Mouse (Mus musculus): ENCODE measurements around the gene Fars2. TPM values are rescaled to one million over a fixed set of nuclear protein-coding genes. Genes with fewer than 3 reads are reported as not detected.

Gene Fars2
- total and polyA plus RNA-seq, 2 experiments from 2014 or later = 54.8 to 78.9 TPM

- no peak overlapping the region for H3K9ac ChIP-seq (replicated peaks; ENCODE audit: low read depth, low read length)
- H3K27ac ChIP-seq (ENCODE audit: low read depth) = no peak overlapping the region
- TF ChIP-seq EP300 (IDR thresholded peaks at IDR 0.05; ENCODE audit: low read depth) (no peak), CTCF (IDR thresholded peaks at IDR 0.05; ENCODE audit: low read depth) (no peak)
- no peaks in the 10 kb centered on the region for H3K36me3 ChIP-seq (replicated peaks; ENCODE audit: control insufficient read depth, insufficient read depth, low read length)
- H3K4me3 ChIP-seq (ENCODE audit: low read depth, low read length) = no peak overlapping the region
- H3K27me3 ChIP-seq (ENCODE audit: control insufficient read depth, insufficient read depth, low read length) = no peaks in the 10 kb centered on the region
- H3K9me3 ChIP-seq (replicated peaks; ENCODE audit: control insufficient read depth, low read length) = no peaks in the 10 kb centered on the region; the same call in 1 of the 2 replicates
- H3K4me2 ChIP-seq (ENCODE audit: low read depth, low read length) = no peak overlapping the region
- no peak for ATAC-seq (ENCODE audit: insufficient read depth, low read depth)
- WGBS = 55% methylated on average over 7 of the region's 7 CpGs
- 0 out of 2 replicates have a peak, but pooled peaks cover 12% of the 10 kb centered on the region for H3K4me1 ChIP-seq (ENCODE audit: control insufficient read depth, insufficient read depth)
- no peak for DNase-seq (ENCODE audit: low spot score)
Measured at GRCm38 (mm10) chr13:36533518-36533917, 416.3 kb downstream of the Fars2 start.

DNA sequence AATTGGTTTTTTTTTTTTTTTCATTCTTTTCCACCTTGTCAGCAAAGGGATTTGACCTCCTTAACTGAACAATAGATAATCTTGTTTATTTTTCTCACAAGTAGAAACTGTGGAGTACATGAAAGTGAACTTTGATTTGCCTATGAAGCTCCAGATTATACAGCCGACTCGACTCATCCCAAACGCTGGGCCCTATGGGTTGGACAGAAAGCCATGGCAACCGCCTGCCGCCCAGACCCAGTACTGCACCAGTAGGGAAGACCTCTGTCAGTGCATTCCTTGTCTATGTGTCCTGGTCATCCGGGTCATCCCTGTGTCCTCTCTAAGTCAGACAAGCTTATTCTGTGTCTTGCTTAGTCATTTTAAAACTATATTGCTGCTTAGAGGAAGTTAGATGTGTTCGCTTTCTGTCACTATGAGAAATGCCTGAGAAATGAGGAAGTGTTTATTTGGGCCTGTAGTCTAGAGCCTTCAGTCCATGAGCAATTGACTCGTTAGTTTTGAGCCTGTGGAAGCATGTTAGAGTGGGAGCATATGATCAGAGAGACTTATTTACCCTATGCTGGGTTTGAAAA, 416.8 kb downstream of the Fars2 start:
- Histone ChIP-seq H3K4me2 (ENCODE audit: low read depth, low read length) (no peak overlapping the region), H3K4me3 (ENCODE audit: low read depth, low read length) (no peak overlapping the region), H3K4me1 (ENCODE audit: control insufficient read depth, insufficient read depth) (0 out of 2 replicates have a peak, but pooled peaks cover 9% of the 10 kb centered on the region), H3K9ac (replicated peaks; ENCODE audit: low read depth, low read length) (no peak overlapping the region), H3K36me3 (replicated peaks; ENCODE audit: control insufficient read depth, insufficient read depth, low read length) (no peaks in the 10 kb centered on the region), H3K9me3 (replicated peaks; ENCODE audit: control insufficient read depth, low read length) (no peaks in the 10 kb centered on the region; the same call in 1 of the 2 replicates), H3K27me3 (ENCODE audit: control insufficient read depth, insufficient read depth, low read length) (no peaks in the 10 kb centered on the region), H3K27ac (ENCODE audit: low read depth) (no peak overlapping the region)
- no peak for TF ChIP-seq EP300 (IDR thresholded peaks at IDR 0.05; ENCODE audit: low read depth)
- no peak for TF ChIP-seq CTCF (IDR thresholded peaks at IDR 0.05; ENCODE audit: low read depth)
- no peak for ATAC-seq (ENCODE audit: insufficient read depth, low read depth)
- 80% methylated on average over 8 of the region's 8 CpGs for WGBS
- DNase-seq (ENCODE audit: low spot score) = no peak

DNA sequence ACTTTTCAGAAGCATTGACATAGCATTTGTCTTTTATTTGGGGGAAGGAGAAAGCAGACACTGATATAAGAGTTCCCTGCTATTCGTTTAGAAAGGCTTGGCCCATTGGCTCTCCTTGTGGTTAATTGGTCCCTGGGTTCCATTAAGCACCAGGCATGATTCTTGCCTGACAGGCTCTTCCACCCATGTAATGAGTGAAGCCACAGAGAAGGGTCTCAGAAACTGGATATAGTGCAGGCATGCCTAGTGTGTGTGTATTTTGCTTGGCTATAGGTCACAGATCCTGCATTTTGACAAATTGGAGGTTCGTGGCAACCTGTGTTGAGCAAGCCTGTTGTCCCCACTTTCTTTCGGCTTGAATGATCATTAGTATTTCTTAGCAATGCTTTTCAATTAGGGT, 420.4 kb downstream of the Fars2 start:
- Histone ChIP-seq H3K9ac (replicated peaks; ENCODE audit: low read depth, low read length) (no peak overlapping the region), H3K27ac (ENCODE audit: low read depth) (no peak overlapping the region), H3K9me3 (replicated peaks; ENCODE audit: control insufficient read depth, low read length) (no peaks in the 10 kb centered on the region), H3K4me1 (ENCODE audit: control insufficient read depth, insufficient read depth) (no peaks in the 10 kb centered on the region), H3K27me3 (ENCODE audit: control insufficient read depth, insufficient read depth, low read length) (no peaks in the 10 kb centered on the region), H3K4me3 (ENCODE audit: low read depth, low read length) (no peak overlapping the region), H3K36me3 (replicated peaks; ENCODE audit: control insufficient read depth, insufficient read depth, low read length) (no peaks in the 10 kb centered on the region), H3K4me2 (ENCODE audit: low read depth, low read length) (no peak overlapping the region)
- TF ChIP-seq CTCF (IDR thresholded peaks at IDR 0.05; ENCODE audit: low read depth) (no peak), EP300 (IDR thresholded peaks at IDR 0.05; ENCODE audit: low read depth) (no peak)
- 83% methylated on average over 3 of the region's 3 CpGs for WGBS
- ATAC-seq (ENCODE audit: insufficient read depth, low read depth) (no peak), DNase-seq (ENCODE audit: low spot score) (no peak)

- H3K9me3 ChIP-seq (replicated peaks; ENCODE audit: control insufficient read depth, low read length) = 0 out of 2 replicates have a peak, but pooled peaks cover 5% of the 10 kb centered on the region
- no peaks in the 10 kb centered on the region for H3K36me3 ChIP-seq (replicated peaks; ENCODE audit: control insufficient read depth, insufficient read depth, low read length)
- H3K4me1 ChIP-seq (ENCODE audit: control insufficient read depth, insufficient read depth) = no peaks in the 10 kb centered on the region
- ATAC-seq (ENCODE audit: insufficient read depth, low read depth) (no peak), DNase-seq (ENCODE audit: low spot score) (no peak)
- H3K27me3 ChIP-seq (ENCODE audit: control insufficient read depth, insufficient read depth, low read length) = no peaks in the 10 kb centered on the region
- no peak overlapping the region for H3K4me3 ChIP-seq (ENCODE audit: low read depth, low read length)
- no peak overlapping the region for H3K4me2 ChIP-seq (ENCODE audit: low read depth, low read length)
- TF ChIP-seq EP300 (IDR thresholded peaks at IDR 0.05; ENCODE audit: low read depth) (no peak), CTCF (IDR thresholded peaks at IDR 0.05; ENCODE audit: low read depth) (no peak)
- no peak overlapping the region for H3K27ac ChIP-seq (ENCODE audit: low read depth)
- H3K9ac ChIP-seq (replicated peaks; ENCODE audit: low read depth, low read length) = no peak overlapping the region
- 63% methylated on average over 2 of the region's 2 CpGs for WGBS
Measured at GRCm38 (mm10) chr13:36538385-36538784, 421.2 kb downstream of the Fars2 start.

GRCm38 (mm10) chr13:36540231-36540630, 423.0 kb downstream of the Fars2 start:
- Histone ChIP-seq H3K36me3 (replicated peaks; ENCODE audit: control insufficient read depth, insufficient read depth, low read length) (no peaks in the 10 kb centered on the region), H3K4me1 (ENCODE audit: control insufficient read depth, insufficient read depth) (no peaks in the 10 kb centered on the region), H3K9me3 (replicated peaks; ENCODE audit: control insufficient read depth, low read length) (0 out of 2 replicates have a peak, but pooled peaks cover 6% of the 10 kb centered on the region), H3K27me3 (ENCODE audit: control insufficient read depth, insufficient read depth, low read length) (no peaks in the 10 kb centered on the region), H3K27ac (ENCODE audit: low read depth) (no peak overlapping the region), H3K9ac (replicated peaks; ENCODE audit: low read depth, low read length) (no peak overlapping the region), H3K4me2 (ENCODE audit: low read depth, low read length) (no peak overlapping the region), H3K4me3 (ENCODE audit: low read depth, low read length) (no peak overlapping the region)
- TF ChIP-seq CTCF (IDR thresholded peaks at IDR 0.05; ENCODE audit: low read depth) (no peak; the same call in 1 of the 2 replicates), EP300 (IDR thresholded peaks at IDR 0.05; ENCODE audit: low read depth) (no peak)
- no peak for ATAC-seq (ENCODE audit: insufficient read depth, low read depth)
- WGBS = 69% methylated on average over 10 of the region's 10 CpGs
- no peak for DNase-seq (ENCODE audit: low spot score)

DNA sequence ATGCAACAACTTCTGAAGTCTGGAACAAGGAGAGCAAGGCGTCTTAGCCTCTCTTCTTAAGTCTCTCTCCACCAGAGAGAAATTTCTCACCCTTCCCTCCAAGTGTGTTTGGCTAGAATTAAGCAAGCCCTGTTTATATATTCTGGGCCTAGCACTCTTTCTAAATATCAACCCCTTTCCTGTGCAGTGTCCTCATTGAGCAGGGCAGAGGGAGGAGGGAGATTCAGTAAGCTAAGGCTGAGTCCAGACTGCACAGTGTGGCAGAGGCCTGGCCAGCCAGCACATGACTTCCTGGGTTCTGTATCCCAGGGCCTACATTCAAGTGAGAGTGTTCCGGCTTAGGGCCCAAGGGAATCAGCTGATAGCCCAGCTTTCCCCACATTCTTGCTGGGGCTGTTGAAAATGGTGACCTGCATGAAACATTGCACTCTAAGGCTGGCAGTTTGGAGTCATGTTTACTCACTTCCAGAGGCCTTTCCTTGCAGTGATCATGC, 424.1 kb downstream of the Fars2 start:
- no peak overlapping the region for H3K9ac ChIP-seq (replicated peaks; ENCODE audit: low read depth, low read length)
- WGBS = 67% methylated on average over 2 of the region's 2 CpGs
- no peak for DNase-seq (ENCODE audit: low spot score)
- no peak overlapping the region for H3K27ac ChIP-seq (ENCODE audit: low read depth)
- no peak for TF ChIP-seq EP300 (IDR thresholded peaks at IDR 0.05; ENCODE audit: low read depth)
- no peak for TF ChIP-seq CTCF (IDR thresholded peaks at IDR 0.05; ENCODE audit: low read depth)
- no peaks in the 10 kb centered on the region for H3K27me3 ChIP-seq (ENCODE audit: control insufficient read depth, insufficient read depth, low read length)
- no peak for ATAC-seq (ENCODE audit: insufficient read depth, low read depth)
- H3K4me3 ChIP-seq (ENCODE audit: low read depth, low read length) = no peak overlapping the region
- H3K9me3 ChIP-seq (replicated peaks; ENCODE audit: control insufficient read depth, low read length) = 0 out of 2 replicates have a peak, but pooled peaks cover 6% of the 10 kb centered on the region
- no peaks in the 10 kb centered on the region for H3K4me1 ChIP-seq (ENCODE audit: control insufficient read depth, insufficient read depth)
- no peaks in the 10 kb centered on the region for H3K36me3 ChIP-seq (replicated peaks; ENCODE audit: control insufficient read depth, insufficient read depth, low read length)
- no peak overlapping the region for H3K4me2 ChIP-seq (ENCODE audit: low read depth, low read length)

Data from heart, postnatal 0 days (tissue).